Mouse (Mus musculus) ES-Bruce4 (cell line): Measurements from ENCODE around the gene Parpbp. TPM values are rescaled to one million over a fixed set of nuclear protein-coding genes. Genes with fewer than 3 reads are reported as not detected.

Experiments
- H3K27ac ChIP-seq: 2 replicates; pipeline ENCODE4 v1.5.1; 2012; ENCODE audit warnings: low read length, inconsistent platforms; ENCODE audit not compliant: insufficient read depth
- H3K27me3 ChIP-seq: 2 replicates; pipeline ENCODE4 v1.6.1; 2012; ENCODE audit warnings: mild to moderate bottlenecking, low read length, inconsistent platforms; ENCODE audit not compliant: control insufficient read depth, poor library complexity, insufficient read depth, severe bottlenecking
- H3K36me3 ChIP-seq: 2 replicates; pipeline ENCODE4 v1.6.1; 2012; ENCODE audit warnings: inconsistent platforms, mild to moderate bottlenecking, low read length, moderate library complexity; ENCODE audit not compliant: control insufficient read depth, poor library complexity, insufficient read depth, severe bottlenecking
- H3K4me1 ChIP-seq: one replicate; pipeline ENCODE4 v1.8.1; 2011; ENCODE audit warnings: low read length; ENCODE audit not compliant: control insufficient read depth, insufficient read depth
- H3K4me3 ChIP-seq: 2 replicates; pipeline ENCODE4 v1.5.1; 2011; ENCODE audit warnings: low read depth, mild to moderate bottlenecking, low read length
- H3K9ac ChIP-seq: 2 replicates; pipeline ENCODE4 v1.6.1; 2012; ENCODE audit warnings: low read depth, mild to moderate bottlenecking, inconsistent platforms; ENCODE audit not compliant: poor library complexity, severe bottlenecking
- H3K9me3 ChIP-seq: replicated peaks from 2 replicates; pipeline ENCODE4 v1.6.1; 2012; ENCODE audit warnings: mild to moderate bottlenecking, low read length, inconsistent platforms; ENCODE audit not compliant: control insufficient read depth, poor library complexity, insufficient read depth, severe bottlenecking
- CTCF ChIP-seq: IDR thresholded peaks from one replicate; pipeline ENCODE4 v1.8.1; 2011; ENCODE audit warnings: low read depth, low read length
- EP300 ChIP-seq: IDR thresholded peaks from 2 replicates; pipeline ENCODE4 v1.6.1; 2011; ENCODE audit warnings: low read depth, low read length; ENCODE audit not compliant: insufficient read depth
- POLR2A ChIP-seq: IDR thresholded peaks from one replicate; pipeline ENCODE4 v1.8.1; 2011; ENCODE audit warnings: low read length; ENCODE audit not compliant: insufficient read depth
- polyA plus RNA-seq: library from polyadenylated mRNA; stranded (reverse); fragments of >200 nt; gene quantifications from 2 replicates; pipeline ENCODE4 v1.2.4, GENCODE M21; 2011; ENCODE audit warnings: low read depth; ENCODE audit not compliant: missing spikeins, insufficient read depth, insufficient read length

Gene Parpbp
- polyA plus RNA-seq, 1 experiment = 30.6 TPM

- H3K36me3 ChIP-seq = peaks cover 39% of the 10 kb centered on the region
- H3K9me3 ChIP-seq = no peaks in the 10 kb centered on the region
- H3K27me3 ChIP-seq = no peaks in the 10 kb centered on the region
- H3K27ac ChIP-seq = no peak overlapping the region
- no peaks in the 10 kb centered on the region for H3K4me1 ChIP-seq
- no peak overlapping the region for H3K9ac ChIP-seq
- TF ChIP-seq POLR2A (no peak), CTCF (no peak), EP300 (no peak)
- H3K4me3 ChIP-seq = no peak overlapping the region
Observed at GRCm38 (mm10) chr10:88150381-88150780, 3.6 kb upstream of the Parpbp start.

- no peak for TF ChIP-seq EP300
- no peak for TF ChIP-seq POLR2A
- no peak for TF ChIP-seq CTCF
- H3K27ac ChIP-seq = no peak overlapping the region
- no peaks in the 10 kb centered on the region for H3K4me1 ChIP-seq
- peak overlapping the region; percentile 78 for H3K9ac ChIP-seq
- no peaks in the 10 kb centered on the region for H3K9me3 ChIP-seq
- H3K27me3 ChIP-seq = no peaks in the 10 kb centered on the region
- peak overlapping the region; percentile 95 for H3K4me3 ChIP-seq
- H3K36me3 ChIP-seq = peaks cover 26% of the 10 kb centered on the region
Observed at GRCm38 (mm10) chr10:88146187-88146586, 554 bp downstream of the Parpbp start.

GRCm38 (mm10) chr10:88135630-88136029 lies 11.1 kb downstream of the Parpbp start:
- H3K27me3 ChIP-seq = no peaks in the 10 kb centered on the region
- H3K9ac ChIP-seq = no peak overlapping the region
- TF ChIP-seq CTCF (no peak), EP300 (no peak)
- H3K4me1 ChIP-seq = no peaks in the 10 kb centered on the region
- H3K27ac ChIP-seq = no peak overlapping the region
- H3K36me3 ChIP-seq = no peaks in the 10 kb centered on the region
- no peaks in the 10 kb centered on the region for H3K9me3 ChIP-seq
- H3K4me3 ChIP-seq = no peak overlapping the region

- H3K9me3 ChIP-seq = no peaks in the 10 kb centered on the region
- H3K4me3 ChIP-seq = no peak overlapping the region
- TF ChIP-seq CTCF (no peak), EP300 (no peak), POLR2A (no peak)
- H3K36me3 ChIP-seq = no peaks in the 10 kb centered on the region; the same call in 1 of the 2 replicates
- no peaks in the 10 kb centered on the region for H3K27me3 ChIP-seq
- no peaks in the 10 kb centered on the region for H3K4me1 ChIP-seq
- H3K9ac ChIP-seq = no peak overlapping the region
- no peak overlapping the region for H3K27ac ChIP-seq
Observed at GRCm38 (mm10) chr10:88119721-88120120, 27.0 kb downstream of the Parpbp start.

GRCm38 (mm10) chr10:88113290-88113689 lies 33.5 kb downstream of the Parpbp start:
- TF ChIP-seq EP300 (no peak), CTCF (no peak), POLR2A (no peak)
- no peak overlapping the region for H3K4me3 ChIP-seq
- H3K9me3 ChIP-seq = no peaks in the 10 kb centered on the region
- H3K4me1 ChIP-seq = no peaks in the 10 kb centered on the region
- no peaks in the 10 kb centered on the region for H3K27me3 ChIP-seq
- H3K36me3 ChIP-seq = peaks cover 3% of the 10 kb centered on the region; the same call in 1 of the 2 replicates
- no peak overlapping the region for H3K27ac ChIP-seq
- H3K9ac ChIP-seq = no peak overlapping the region

GRCm38 (mm10) chr10:88106169-88106568 lies 40.6 kb downstream of the Parpbp start:
- no peak overlapping the region for H3K9ac ChIP-seq
- no peak overlapping the region for H3K4me3 ChIP-seq
- H3K27me3 ChIP-seq = no peaks in the 10 kb centered on the region
- no peaks in the 10 kb centered on the region for H3K4me1 ChIP-seq
- peaks cover 3% of the 10 kb centered on the region; the same call in 1 of the 2 replicates for H3K36me3 ChIP-seq
- no peak for TF ChIP-seq POLR2A
- no peak for TF ChIP-seq CTCF
- TF ChIP-seq EP300 = no peak
- no peak overlapping the region for H3K27ac ChIP-seq
- H3K9me3 ChIP-seq = no peaks in the 10 kb centered on the region

DNA sequence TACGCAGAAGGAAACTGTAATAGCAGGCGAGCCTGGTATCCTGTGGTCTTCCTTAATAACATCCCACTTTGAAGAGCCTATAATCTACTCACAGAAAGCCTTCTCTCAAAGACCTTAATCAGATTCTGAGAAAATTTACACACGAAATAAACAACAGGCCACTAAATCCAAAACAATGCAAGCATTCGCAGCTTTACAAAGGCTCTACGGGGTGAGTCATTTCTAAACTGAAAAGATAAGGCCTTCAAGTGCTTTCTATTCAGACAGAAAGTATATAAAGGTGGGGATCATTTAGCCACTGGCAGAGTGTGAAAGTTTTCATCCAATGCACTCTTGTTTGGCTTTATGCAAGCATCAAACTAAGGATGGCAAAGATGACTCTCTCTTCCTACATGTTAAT lies 56.0 kb downstream of the Parpbp start, which contains the start of gene Pmch:
Gene Pmch (plus strand): TSS at position 301 of the 400 bp plus-strand sequence.
- no peak within 1 kb of the TSS for H3K9ac ChIP-seq
- no peaks in the 10 kb centered on the region for H3K9me3 ChIP-seq
- H3K4me1 ChIP-seq = no peaks in the 10 kb centered on the region
- no peak within 1 kb of the TSS for H3K27ac ChIP-seq
- no peaks in the 10 kb centered on the region for H3K27me3 ChIP-seq
- H3K36me3 ChIP-seq = peaks cover 3% of the 10 kb centered on the region; the same call in 1 of the 2 replicates
- H3K4me3 ChIP-seq = no peak within 1 kb of the TSS
- TF ChIP-seq EP300 (no peak), CTCF (no peak), POLR2A (no peak)
